Mouse (Mus musculus): ENCODE measurements around the gene Clmp. TPM values are rescaled to one million over a fixed set of nuclear protein-coding genes. Genes with fewer than 3 reads are reported as not detected.

The Clmp gene
- polyA plus RNA-seq, 1 experiment from 2014 or later = 32.4 TPM

DNA sequence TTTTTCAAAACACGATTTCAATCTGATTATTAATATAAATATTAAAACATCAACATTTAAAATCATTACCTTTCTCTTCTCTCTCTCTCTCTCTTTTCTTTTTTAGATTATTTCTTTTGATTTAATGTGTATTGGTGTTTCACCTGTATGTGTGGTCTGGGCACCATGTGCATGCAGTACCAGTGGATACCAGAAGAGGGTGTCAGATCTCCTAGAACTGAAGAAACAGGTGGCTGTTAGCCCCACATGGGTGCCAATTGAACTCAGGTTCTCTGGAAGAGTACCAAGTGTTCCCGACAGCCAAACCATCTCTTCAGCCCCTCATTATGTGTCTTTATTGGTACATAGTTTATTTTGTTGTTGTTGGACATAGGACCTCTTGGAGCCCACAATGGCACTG is 126.1 kb downstream of the Clmp start:
- Histone ChIP-seq H3K27ac (no peak overlapping the region), H3K27me3 (no peaks in the 10 kb centered on the region), H3K4me2 (no peak overlapping the region), H3K36me3 (ENCODE audit: poor library complexity, severe bottlenecking) (peaks cover 6% of the 10 kb centered on the region; the same call in 1 of the 2 replicates), H3K9me3 (replicated peaks) (no peaks in the 10 kb centered on the region), H3K4me1 (peaks cover 21% of the 10 kb centered on the region), H3K4me3 (no peak overlapping the region), H3K9ac (no peak overlapping the region)
- 43% methylated on average over 2 of the region's 2 CpGs for WGBS
- no peak for ATAC-seq

DNA sequence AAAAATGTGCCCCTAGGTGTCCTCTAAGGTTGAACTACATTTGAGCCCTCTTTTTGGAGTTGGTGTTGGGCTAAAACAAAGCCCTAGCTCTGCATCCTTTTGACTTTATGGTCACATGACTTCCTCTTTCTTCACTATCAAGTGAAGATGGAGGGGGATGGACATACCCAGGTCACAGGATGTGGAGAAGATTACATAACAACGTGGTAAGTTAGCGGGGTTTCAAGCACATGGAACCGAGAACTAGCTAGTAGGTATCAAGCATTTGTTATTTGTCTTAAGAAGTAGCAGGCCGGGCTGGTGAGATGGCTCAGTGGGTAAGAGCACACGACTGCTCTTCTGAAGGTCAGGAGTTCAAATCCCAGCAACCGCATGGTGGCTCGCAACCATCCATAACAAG is 128.3 kb downstream of the Clmp start:
- Histone ChIP-seq H3K9me3 (replicated peaks) (no peaks in the 10 kb centered on the region), H3K27me3 (no peaks in the 10 kb centered on the region), H3K27ac (no peak overlapping the region), H3K9ac (no peak overlapping the region), H3K4me2 (no peak overlapping the region), H3K36me3 (ENCODE audit: poor library complexity, severe bottlenecking) (peaks cover 5% of the 10 kb centered on the region; the same call in 1 of the 2 replicates), H3K4me3 (no peak overlapping the region), H3K4me1 (no peaks in the 10 kb centered on the region)
- 90% methylated on average over 7 of the region's 7 CpGs for WGBS
- ATAC-seq = no peak

DNA sequence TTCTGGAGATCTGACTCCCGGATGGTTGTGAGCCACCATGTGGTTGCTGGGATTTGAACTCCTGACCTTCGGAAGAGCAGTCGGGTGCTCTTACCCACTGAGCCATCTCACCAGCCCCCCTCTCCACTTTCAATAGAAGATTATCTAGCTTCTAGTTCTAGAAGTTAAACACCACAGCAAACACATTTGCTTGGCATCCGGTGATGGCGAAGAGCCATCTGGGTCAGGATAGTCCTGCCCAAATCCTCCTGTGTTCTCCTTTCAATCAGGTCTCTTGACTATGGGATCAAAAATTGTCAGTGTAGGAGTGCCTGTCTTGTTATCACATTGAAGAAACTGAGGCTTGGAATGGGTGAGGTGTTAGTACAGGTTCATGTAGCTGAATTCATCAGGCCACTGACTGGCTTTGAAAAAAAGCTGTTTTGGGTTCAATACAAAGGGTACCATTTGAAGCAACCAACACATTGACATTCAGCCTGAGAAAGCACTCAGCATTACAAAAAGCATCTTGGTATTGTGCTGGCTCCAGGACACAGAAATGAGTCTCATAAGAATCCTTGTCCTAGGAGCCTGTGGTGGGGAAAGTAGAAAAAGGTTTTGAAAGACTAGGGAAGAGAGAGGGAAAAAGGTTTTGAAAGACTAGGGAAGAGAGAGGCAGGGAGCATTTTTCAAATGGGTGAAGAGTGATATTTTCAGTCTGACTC is 131.7 kb downstream of the Clmp start:
- H3K27ac ChIP-seq = no peak overlapping the region
- no peak overlapping the region for H3K4me2 ChIP-seq
- no peak overlapping the region for H3K4me3 ChIP-seq
- H3K4me1 ChIP-seq = peaks cover 13% of the 10 kb centered on the region
- 93% methylated on average over 5 of the region's 5 CpGs for WGBS
- no peaks in the 10 kb centered on the region for H3K27me3 ChIP-seq
- no peak for ATAC-seq
- no peak overlapping the region for H3K9ac ChIP-seq
- H3K36me3 ChIP-seq (ENCODE audit: poor library complexity, severe bottlenecking) = peaks cover 5% of the 10 kb centered on the region; the same call in 1 of the 2 replicates
- no peaks in the 10 kb centered on the region for H3K9me3 ChIP-seq (replicated peaks)

DNA sequence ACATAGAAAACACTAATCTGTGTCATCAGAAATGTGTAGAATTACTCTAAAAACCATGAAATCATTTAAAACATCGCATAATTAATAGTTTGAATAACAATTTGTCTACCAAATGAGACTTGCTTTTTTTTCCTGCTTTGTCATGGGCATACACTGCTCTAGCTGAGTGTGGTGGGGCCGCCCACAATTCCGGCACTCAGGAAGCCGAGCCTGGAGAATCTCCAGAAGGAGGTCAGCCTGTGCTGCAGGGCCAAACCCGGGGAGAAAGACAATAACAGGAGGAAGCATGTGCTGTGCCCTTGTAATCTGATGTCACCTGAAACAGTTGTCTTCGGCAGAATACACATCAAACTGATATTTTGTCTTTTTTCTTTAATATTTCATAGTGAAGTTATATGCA is 139.8 kb downstream of the Clmp start:
- Histone ChIP-seq H3K4me1 (peaks cover 13% of the 10 kb centered on the region), H3K27me3 (0 out of 2 replicates have a peak, but pooled peaks cover 4% of the 10 kb centered on the region), H3K4me2 (no peak overlapping the region), H3K9ac (no peak overlapping the region), H3K9me3 (replicated peaks) (no peaks in the 10 kb centered on the region), H3K36me3 (ENCODE audit: poor library complexity, severe bottlenecking) (no peaks in the 10 kb centered on the region), H3K4me3 (no peak overlapping the region), H3K27ac (no peak overlapping the region)
- no peak for ATAC-seq
- WGBS = 50% methylated on average over 6 of the region's 6 CpGs

DNA sequence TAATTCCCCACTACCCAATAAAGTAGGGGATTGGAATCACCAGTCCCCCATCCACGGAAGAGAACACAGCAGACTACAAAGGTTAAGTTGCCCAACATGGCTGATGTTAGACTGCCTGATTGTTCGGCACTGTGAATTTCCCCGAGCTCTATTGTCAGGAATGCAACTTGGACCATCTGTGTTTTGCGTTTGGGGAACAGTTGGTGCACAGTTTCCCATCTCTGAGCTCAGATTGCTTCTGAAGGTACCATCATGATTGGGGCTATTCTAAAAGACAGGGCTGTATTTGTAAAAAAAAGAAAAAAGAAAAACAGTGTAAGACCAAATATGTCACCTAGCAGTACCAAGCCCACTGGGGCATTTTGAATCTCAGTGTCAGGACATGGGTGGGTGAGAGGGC is 141.6 kb downstream of the Clmp start:
- 82% methylated on average over 4 of the region's 4 CpGs for WGBS
- Histone ChIP-seq H3K4me2 (no peak overlapping the region), H3K9ac (no peak overlapping the region), H3K27me3 (peaks cover 4% of the 10 kb centered on the region; the same call in 1 of the 2 replicates), H3K27ac (no peak overlapping the region), H3K9me3 (replicated peaks) (no peaks in the 10 kb centered on the region), H3K4me1 (peaks cover under 1% of the 10 kb centered on the region), H3K4me3 (no peak overlapping the region), H3K36me3 (ENCODE audit: poor library complexity, severe bottlenecking) (no peaks in the 10 kb centered on the region)
- no peak for ATAC-seq

DNA sequence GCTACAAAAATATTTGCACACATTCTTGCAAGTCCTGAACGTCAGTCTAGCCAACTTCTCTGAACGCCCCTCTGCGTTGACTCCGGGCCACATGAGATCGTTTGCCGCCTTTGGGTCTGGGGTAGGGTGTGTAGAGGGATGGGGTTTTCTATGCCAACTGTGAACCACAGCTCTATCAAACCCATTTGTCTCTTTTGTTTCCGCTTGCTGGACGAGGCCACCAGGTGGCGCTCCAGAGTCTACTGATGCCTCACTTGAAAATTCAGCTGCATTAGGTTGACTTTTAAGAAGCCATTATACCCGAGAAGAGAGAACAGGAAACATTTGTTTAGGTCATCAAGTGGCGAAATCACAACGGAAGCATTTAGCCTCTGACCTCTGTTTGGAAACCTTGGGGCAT is 148.8 kb downstream of the Clmp start:
- 10% methylated on average over 12 of the region's 12 CpGs for WGBS
- Histone ChIP-seq H3K4me3 (no peak overlapping the region), H3K4me1 (peaks cover 7% of the 10 kb centered on the region; the same call in 1 of the 2 replicates), H3K9ac (no peak overlapping the region), H3K4me2 (no peak overlapping the region), H3K36me3 (ENCODE audit: poor library complexity, severe bottlenecking) (no peaks in the 10 kb centered on the region), H3K27me3 (peaks cover 16% of the 10 kb centered on the region), H3K27ac (no peak overlapping the region), H3K9me3 (replicated peaks) (no peaks in the 10 kb centered on the region)
- ATAC-seq = 0 out of 2 replicates have a peak, but pooled peaks have one; percentile 48

Other genes with a start within 250 kb of the Clmp start
- gene Gramd1b, start 154.6 kb upstream of the Clmp start, polyA plus RNA-seq (2015; fragmentation: Nextera tagmentation; extraction: Ambion mirVana) = 7.8 and 8.1 TPM in 2 replicates
- not detected in 2 replicates for gene Gm21915, start 15.3 kb upstream of the Clmp start, polyA plus RNA-seq (2015; fragmentation: Nextera tagmentation; extraction: Ambion mirVana)
- 3,030 and 3,122 TPM in 2 replicates for gene Hspa8, start 115.0 kb downstream of the Clmp start, polyA plus RNA-seq (2015; fragmentation: Nextera tagmentation; extraction: Ambion mirVana)
- 0.69 and 1.6 TPM in 2 replicates for gene Bsx, start 188.2 kb downstream of the Clmp start, polyA plus RNA-seq (2015; fragmentation: Nextera tagmentation; extraction: Ambion mirVana)

Data from forebrain, embryonic 13.5 days (tissue).